Mouse (Mus musculus) erythroblast, embryonic 14.5 days (primary cell): ENCODE data around the gene Tnxb. TPM values are rescaled to one million over a fixed set of nuclear protein-coding genes. Genes with fewer than 3 reads are reported as not detected.

Source experiments
- H3K27me3 ChIP-seq: 2 replicates; pipeline ENCODE4 v1.6.1; 2012; ENCODE audit warnings: inconsistent platforms; ENCODE audit not compliant: control insufficient read depth
- H3K36me3 ChIP-seq: 2 replicates; pipeline ENCODE4 v1.6.1; 2012; ENCODE audit warnings: mild to moderate bottlenecking, inconsistent platforms; ENCODE audit not compliant: control insufficient read depth
- H3K4me1 ChIP-seq: 2 replicates; pipeline ENCODE4 v1.6.1; 2012; ENCODE audit warnings: inconsistent platforms; ENCODE audit not compliant: control insufficient read depth
- H3K4me3 ChIP-seq: replicated peaks from 2 replicates; pipeline ENCODE3; 2012; ENCODE audit warnings: moderate library complexity, mild to moderate bottlenecking, inconsistent platforms
- H3K9me3 ChIP-seq: 2 replicates; pipeline ENCODE4 v1.6.1; 2012; ENCODE audit warnings: low read length, inconsistent platforms, mixed read lengths; ENCODE audit not compliant: control insufficient read depth
- GATA1 ChIP-seq: IDR thresholded peaks from 2 replicates; pipeline ENCODE4 v1.6.1; 2012; ENCODE audit warnings: low read length, inconsistent platforms, mixed read lengths
- TAL1 ChIP-seq: IDR thresholded peaks from 3 replicates; pipeline ENCODE4 v1.6.1; 2012; ENCODE audit warnings: low read length, inconsistent platforms, mixed read lengths
- polyA plus RNA-seq: library from polyadenylated mRNA; stranded (reverse); fragments of >175 nt; gene quantifications from 2 replicates; pipeline ENCODE4 v1.2.3, GENCODE M21; 2012

Tnxb gene
- polyA plus RNA-seq, 1 experiment = not detected

DNA sequence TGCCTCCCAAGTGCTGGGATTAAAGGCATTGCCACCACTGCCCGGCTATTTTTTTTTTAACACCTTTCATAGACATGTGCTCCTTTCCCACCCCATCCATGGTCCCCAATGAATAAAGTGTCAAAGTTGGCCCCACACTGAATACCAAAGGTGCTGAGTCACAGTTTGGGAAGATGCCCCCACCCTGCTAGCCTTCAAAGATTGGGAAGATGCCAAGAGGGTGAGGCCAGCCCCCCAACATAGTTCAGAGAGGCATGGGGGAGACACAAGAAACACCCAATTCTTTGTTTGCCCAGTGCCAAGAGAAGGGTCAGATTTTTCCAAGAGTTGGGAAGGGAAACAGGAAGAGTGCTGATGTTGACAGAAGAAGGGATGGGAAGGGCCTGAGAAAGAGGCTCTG is 7.9 kb upstream of the Tnxb start:
- peaks cover 47% of the 10 kb centered on the region for H3K27me3 ChIP-seq
- peaks cover 10% of the 10 kb centered on the region for H3K4me1 ChIP-seq
- no peak for TF ChIP-seq GATA1
- TF ChIP-seq TAL1 = no peak
- H3K36me3 ChIP-seq = no peaks in the 10 kb centered on the region
- no peaks in the 10 kb centered on the region for H3K9me3 ChIP-seq
- no peak overlapping the region for H3K4me3 ChIP-seq

DNA sequence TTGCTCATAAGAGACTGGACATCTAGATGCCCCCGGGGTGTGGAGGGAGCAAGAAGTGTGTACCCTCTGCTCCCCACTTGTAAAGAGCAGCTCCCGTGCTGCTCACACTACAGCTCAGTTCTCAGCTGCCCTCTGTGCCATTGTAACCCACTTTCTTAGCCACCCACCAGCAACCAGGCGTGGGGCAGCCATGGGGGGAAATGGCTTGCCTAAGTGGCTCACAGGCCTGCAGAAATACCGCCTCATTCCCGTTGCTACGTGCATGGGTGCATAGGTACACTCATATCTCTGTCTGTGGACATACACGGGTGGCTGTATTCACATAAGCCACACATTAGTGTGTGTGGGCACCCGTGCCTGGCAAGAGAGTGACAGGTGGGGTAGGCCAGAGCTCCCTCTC is 7.4 kb upstream of the Tnxb start:
- TF ChIP-seq TAL1 (no peak), GATA1 (no peak)

DNA sequence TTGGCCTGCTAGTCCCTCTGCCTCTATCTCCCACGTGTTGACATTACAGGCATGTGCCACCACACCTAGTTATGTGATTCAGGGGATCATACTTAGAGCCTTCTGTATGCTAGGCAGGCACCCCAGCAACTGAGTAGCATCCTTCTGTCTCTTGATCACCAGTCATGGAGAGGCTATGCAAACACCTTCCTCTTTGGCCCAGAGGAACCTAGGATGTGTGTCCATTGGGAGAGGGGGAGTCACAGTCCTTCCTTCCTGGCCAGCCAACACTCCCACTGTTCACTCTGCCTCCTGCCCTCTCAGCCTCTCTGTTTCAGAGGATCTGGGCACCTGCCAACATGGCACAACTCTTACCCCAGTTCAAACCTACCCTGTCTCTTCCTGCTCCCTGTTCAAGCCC is 6.8 kb upstream of the Tnxb start:
- Histone ChIP-seq H3K4me3 (no peak overlapping the region), H3K36me3 (no peaks in the 10 kb centered on the region), H3K27me3 (peaks cover 45% of the 10 kb centered on the region), H3K4me1 (peaks cover 10% of the 10 kb centered on the region), H3K9me3 (no peaks in the 10 kb centered on the region)
- no peak for TF ChIP-seq GATA1
- TF ChIP-seq TAL1 = no peak

More for the DNA sequence above, 7.4 kb upstream of the Tnxb start:
- no peak overlapping the region for H3K4me3 ChIP-seq
- H3K27me3 ChIP-seq = peaks cover 45% of the 10 kb centered on the region
- H3K9me3 ChIP-seq = no peaks in the 10 kb centered on the region
- peaks cover 10% of the 10 kb centered on the region for H3K4me1 ChIP-seq
- no peaks in the 10 kb centered on the region for H3K36me3 ChIP-seq

DNA sequence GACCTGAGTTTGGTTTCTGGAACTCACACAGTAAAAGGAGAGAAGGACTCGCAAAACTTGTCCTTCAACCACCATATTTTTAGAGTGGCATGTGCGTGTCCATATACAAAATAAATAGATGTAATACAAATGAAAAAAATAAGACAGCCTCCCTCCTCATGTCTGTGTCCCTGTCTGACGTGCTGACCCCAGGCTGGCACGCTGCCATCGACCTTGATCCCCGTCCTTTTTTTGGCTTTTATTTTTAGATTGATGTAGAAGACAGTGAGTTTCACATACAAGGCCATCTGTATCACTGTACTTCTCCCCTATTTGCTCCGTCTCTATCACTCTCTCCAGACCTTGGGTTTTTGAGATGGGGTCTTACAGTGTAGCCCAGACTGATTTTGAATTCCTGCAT is 5.9 kb upstream of the Tnxb start:
- H3K4me1 ChIP-seq = peaks cover 10% of the 10 kb centered on the region
- H3K36me3 ChIP-seq = no peaks in the 10 kb centered on the region
- H3K27me3 ChIP-seq = peaks cover 38% of the 10 kb centered on the region
- no peak overlapping the region for H3K4me3 ChIP-seq
- no peak for TF ChIP-seq TAL1
- no peak for TF ChIP-seq GATA1
- H3K9me3 ChIP-seq = no peaks in the 10 kb centered on the region

DNA sequence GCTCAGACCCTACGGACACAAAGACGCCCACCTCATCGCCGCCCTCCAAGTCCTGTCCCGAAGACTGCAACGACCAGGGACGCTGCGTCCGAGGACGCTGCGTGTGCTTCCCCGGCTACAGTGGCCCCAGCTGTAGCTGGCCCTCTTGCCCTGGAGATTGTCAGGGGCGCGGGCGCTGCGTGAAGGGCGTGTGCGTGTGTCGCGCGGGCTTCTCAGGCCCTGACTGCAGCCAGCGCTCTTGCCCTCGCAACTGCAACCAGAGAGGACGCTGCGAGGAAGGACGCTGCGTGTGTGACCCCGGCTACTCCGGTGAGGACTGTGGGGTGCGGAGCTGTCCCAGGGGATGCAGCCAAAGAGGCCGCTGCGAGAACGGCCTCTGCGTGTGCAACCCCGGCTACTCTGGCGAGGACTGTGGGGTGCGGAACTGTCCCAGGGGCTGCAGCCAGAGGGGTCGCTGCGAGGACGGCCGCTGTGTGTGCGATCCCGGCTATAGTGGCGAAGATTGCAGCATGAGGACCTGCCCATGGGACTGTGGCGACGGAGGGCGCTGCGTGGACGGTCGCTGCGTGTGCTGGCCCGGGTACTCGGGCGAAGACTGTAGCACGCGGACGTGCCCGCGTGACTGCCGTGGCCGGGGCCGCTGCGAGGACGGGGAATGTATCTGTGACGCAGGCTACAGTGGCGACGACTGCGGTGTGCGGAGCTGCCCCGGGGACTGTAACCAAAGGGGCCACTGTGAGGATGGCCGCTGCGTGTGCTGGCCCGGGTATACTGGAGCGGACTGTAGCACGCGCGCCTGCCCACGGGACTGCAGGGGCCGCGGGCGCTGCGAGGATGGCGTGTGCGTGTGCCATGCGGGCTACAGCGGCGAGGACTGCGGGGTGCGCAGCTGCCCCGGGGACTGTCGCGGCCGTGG is 1.1 kb downstream of the Tnxb start:
- H3K27me3 ChIP-seq = peaks cover 54% of the 10 kb centered on the region
- H3K4me3 ChIP-seq = no peak overlapping the region
- peaks cover 2% of the 10 kb centered on the region; the same call in 1 of the 2 replicates for H3K4me1 ChIP-seq
- no peak for TF ChIP-seq GATA1
- TF ChIP-seq TAL1 = no peak
- H3K36me3 ChIP-seq = no peaks in the 10 kb centered on the region
- H3K9me3 ChIP-seq = peaks cover 11% of the 10 kb centered on the region; the same call in 1 of the 2 replicates

DNA sequence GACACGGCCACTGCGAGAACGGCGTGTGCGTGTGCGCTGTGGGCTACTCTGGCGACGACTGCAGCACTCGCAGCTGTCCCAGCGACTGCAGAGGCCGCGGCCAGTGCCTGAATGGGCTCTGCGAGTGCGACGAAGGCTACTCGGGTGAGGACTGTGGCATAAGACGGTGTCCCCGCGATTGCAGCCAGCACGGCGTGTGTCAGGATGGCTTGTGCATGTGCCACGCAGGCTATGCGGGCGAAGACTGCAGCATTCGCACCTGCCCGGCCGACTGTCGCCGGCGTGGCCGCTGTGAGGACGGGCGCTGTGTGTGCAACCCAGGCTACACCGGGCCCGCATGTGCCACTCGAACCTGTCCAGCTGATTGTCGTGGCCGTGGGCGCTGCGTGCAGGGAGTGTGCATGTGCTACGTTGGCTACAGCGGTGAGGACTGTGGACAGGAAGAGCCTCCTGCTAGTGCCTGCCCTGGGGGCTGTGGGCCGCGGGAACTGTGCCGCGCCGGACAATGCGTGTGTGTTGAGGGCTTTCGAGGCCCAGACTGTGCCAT is 2.0 kb downstream of the Tnxb start:
- H3K27me3 ChIP-seq = peaks cover 58% of the 10 kb centered on the region
- H3K4me3 ChIP-seq = no peak overlapping the region
- H3K4me1 ChIP-seq = peaks cover 2% of the 10 kb centered on the region; the same call in 1 of the 2 replicates
- TF ChIP-seq GATA1 = no peak
- no peak for TF ChIP-seq TAL1
- H3K9me3 ChIP-seq = peaks cover 11% of the 10 kb centered on the region; the same call in 1 of the 2 replicates
- no peaks in the 10 kb centered on the region for H3K36me3 ChIP-seq

DNA sequence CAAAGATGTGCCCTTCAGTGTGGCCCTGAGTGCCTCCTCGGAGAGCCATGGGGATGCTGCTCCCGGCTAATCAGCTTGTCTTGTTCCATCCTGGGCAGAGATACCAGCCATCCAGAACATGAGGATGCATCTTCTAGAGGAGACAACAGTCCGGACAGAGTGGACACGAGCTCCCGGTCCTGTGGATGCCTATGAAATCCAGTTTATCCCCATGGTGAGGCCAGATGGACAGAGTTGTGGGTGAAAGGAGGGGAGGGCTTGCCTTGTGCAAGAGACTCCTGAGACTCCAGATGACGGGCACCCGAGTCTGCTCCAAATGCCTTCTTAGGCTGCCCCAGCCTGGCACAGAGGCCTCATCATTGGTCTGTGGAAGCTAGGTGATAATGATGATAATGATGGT is 2.8 kb downstream of the Tnxb start:
- Histone ChIP-seq H3K27me3 (peaks cover 58% of the 10 kb centered on the region), H3K4me1 (peaks cover 2% of the 10 kb centered on the region; the same call in 1 of the 2 replicates), H3K4me3 (no peak overlapping the region), H3K36me3 (no peaks in the 10 kb centered on the region), H3K9me3 (peaks cover 11% of the 10 kb centered on the region; the same call in 1 of the 2 replicates)
- TF ChIP-seq GATA1 (no peak), TAL1 (no peak)

DNA sequence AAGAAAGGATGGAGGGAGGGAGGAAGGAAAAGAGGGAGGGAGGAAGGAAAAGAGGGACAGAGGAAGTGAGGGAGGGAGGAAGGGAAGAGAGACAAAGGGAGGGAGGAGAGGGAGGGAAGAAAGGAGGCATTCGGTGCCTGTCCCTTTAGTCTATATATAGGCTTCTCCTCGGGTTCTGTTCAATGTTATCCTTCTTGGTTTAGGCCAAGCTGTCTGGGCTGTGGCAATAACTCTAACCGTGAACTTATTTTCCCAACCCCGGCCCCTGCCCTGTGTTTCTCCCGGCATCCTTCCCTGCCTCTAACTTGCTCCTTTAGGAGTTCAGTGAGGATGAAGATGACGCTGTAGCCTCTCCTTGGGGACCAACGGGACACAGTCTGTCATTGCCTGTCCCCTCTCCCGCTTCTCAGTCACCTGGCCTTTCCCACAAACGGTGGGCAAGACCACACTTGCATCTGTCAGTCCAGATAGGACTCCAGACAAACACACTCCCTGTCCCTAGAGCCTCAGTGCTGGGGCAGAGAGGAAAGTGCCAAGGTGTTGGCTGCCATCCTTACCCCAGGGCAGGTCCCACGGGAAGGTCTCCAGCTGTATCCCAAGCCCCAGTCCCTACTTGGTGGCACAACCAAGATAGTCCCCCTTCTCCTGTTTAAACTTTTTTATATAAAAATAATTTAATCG is 4.3 kb downstream of the Tnxb start:
- TF ChIP-seq TAL1 (no peak), GATA1 (no peak)
- H3K9me3 ChIP-seq = peaks cover 11% of the 10 kb centered on the region; the same call in 1 of the 2 replicates
- peaks cover 65% of the 10 kb centered on the region for H3K27me3 ChIP-seq
- no peaks in the 10 kb centered on the region for H3K36me3 ChIP-seq
- H3K4me1 ChIP-seq = peaks cover 2% of the 10 kb centered on the region; the same call in 1 of the 2 replicates
- H3K4me3 ChIP-seq = no peak overlapping the region
